ENCODE assay signal across 7 mouse cellular contexts in genomic region chrX:7765764-7766163, GRCm38 (mm10). TPM values are rescaled to one million over a fixed set of nuclear protein-coding genes. Genes with fewer than 3 reads are reported as not detected.
DNase-seq lines count a peak whose midpoint lies in the region; ATAC-seq and TF ChIP-seq lines count a peak whose summit lies in the region.

No protein-coding gene starts in this region.

- peak overlapping the region; percentile 74 for H3K4me3 ChIP-seq in ES-Bruce4 (ENCODE audit: low read depth, low read length)
- H3K4me3 ChIP-seq in limb, embryonic 11.5 days (ENCODE audit: low read depth, low read length): no peak overlapping the region
- peak overlapping the region; percentile 75 for H3K4me3 ChIP-seq in midbrain, embryonic 10.5 days

- TF ChIP-seq CTCF in ES-Bruce4 (IDR thresholded peaks at IDR 0.05; ENCODE audit: low read depth, low read length): no peak
- no peak for TF ChIP-seq CTCF in Patski (IDR thresholded peaks at IDR 0.05)

- H3K27me3 ChIP-seq in ES-Bruce4 (ENCODE audit: control insufficient read depth, insufficient read depth, low read length, poor library complexity, severe bottlenecking): no peaks in the 10 kb centered on the region
- no peaks in the 10 kb centered on the region for H3K27me3 ChIP-seq in Patski
- no peaks in the 10 kb centered on the region for H3K27me3 ChIP-seq in limb, embryonic 11.5 days (ENCODE audit: control insufficient read depth, insufficient read depth, low read length)
- H3K27me3 ChIP-seq in midbrain, embryonic 10.5 days (ENCODE audit: low read depth, poor library complexity, severe bottlenecking): no peaks in the 10 kb centered on the region

- H3K4me1 ChIP-seq in ES-Bruce4 (ENCODE audit: control insufficient read depth, insufficient read depth, low read length): no peaks in the 10 kb centered on the region
- no peaks in the 10 kb centered on the region for H3K4me1 ChIP-seq in limb, embryonic 11.5 days (ENCODE audit: control insufficient read depth, insufficient read depth, low read length)
- peaks cover 28% of the 10 kb centered on the region for H3K4me1 ChIP-seq in midbrain, embryonic 10.5 days

- ATAC-seq in Patski: peak; percentile 61
- no peak for ATAC-seq in limb, embryonic 11.5 days (ENCODE audit: insufficient number of reproducible peaks, low FRiP score, low TSS enrichment, low read depth)

- H3K9ac ChIP-seq in ES-Bruce4 (ENCODE audit: low read depth, poor library complexity, severe bottlenecking): peak overlapping the region; percentile 73
- H3K9ac ChIP-seq in limb, embryonic 11.5 days (ENCODE audit: low read length): no peak overlapping the region

- peak overlapping the region; percentile 97 for H3K27ac ChIP-seq in ES-Bruce4 (ENCODE audit: insufficient read depth, low read length)
- H3K27ac ChIP-seq in limb, embryonic 11.5 days (replicated peaks; ENCODE audit: low read depth, low read length): no peak overlapping the region
- peak overlapping the region; percentile 28; the same call in 1 of the 2 replicates for H3K27ac ChIP-seq in midbrain, embryonic 10.5 days (replicated peaks)

- H3K9me3 ChIP-seq in ES-Bruce4 (replicated peaks; ENCODE audit: control insufficient read depth, insufficient read depth, low read length, poor library complexity, severe bottlenecking): no peaks in the 10 kb centered on the region
- no peaks in the 10 kb centered on the region for H3K9me3 ChIP-seq in limb, embryonic 11.5 days (ENCODE audit: control insufficient read depth, low read length)
- H3K9me3 ChIP-seq in midbrain, embryonic 10.5 days (replicated peaks): peaks cover 22% of the 10 kb centered on the region

- TF ChIP-seq POLR2A in ES-Bruce4 (IDR thresholded peaks at IDR 0.05; ENCODE audit: insufficient read depth, low read length): no peak

- TF ChIP-seq EP300 in ES-Bruce4 (IDR thresholded peaks at IDR 0.05; ENCODE audit: insufficient read depth, low read depth, low read length): no peak

- 20% methylated on average over 11 of the region's 11 CpGs for WGBS in limb, embryonic 11.5 days
- WGBS in midbrain, embryonic 10.5 days: 22% methylated on average over 11 of the region's 11 CpGs

- peaks cover 43% of the 10 kb centered on the region for H3K36me3 ChIP-seq in ES-Bruce4 (ENCODE audit: control insufficient read depth, insufficient read depth, low read length, poor library complexity, severe bottlenecking)
- H3K36me3 ChIP-seq in limb, embryonic 11.5 days (ENCODE audit: control insufficient read depth, insufficient read depth, low read length): no peaks in the 10 kb centered on the region
- H3K36me3 ChIP-seq in midbrain, embryonic 10.5 days: peaks cover 49% of the 10 kb centered on the region

- CTCF ChIA-PET in Patski (lab: Charles Lee): no interaction called here

- POLR2A ChIA-PET in Patski (lab: Charles Lee): no interaction called here

- peak overlapping the region; percentile 22; the same call in 1 of the 2 replicates for H3K4me2 ChIP-seq in limb, embryonic 11.5 days (ENCODE audit: low read depth, severe bottlenecking)

- in situ Hi-C loops in Patski (cut with MboI; ENCODE audit: low pct_unique_long_range_greater_than_20kb): no loop called here

- no peak for DNase-seq in Patski (ENCODE audit: low read depth, low spot score)
- peak; percentile 71 for DNase-seq in fibroblast of lung, adult 2 months (ENCODE audit: low read depth)
- peak; percentile 32 for DNase-seq in heart, postnatal 4 days
- peak; percentile 32 for DNase-seq in limb, embryonic 11.5 days (ENCODE audit: low spot score)
- peak; percentile 19 for DNase-seq in midbrain, embryonic 10.5 days (ENCODE audit: low spot score)
- peak; percentile 54 to 61 for DNase-seq in urinary bladder, postnatal 4 days (ENCODE audit: low spot score in 2 of 2)

RNA-seq across cellular contexts. Expression of gene Tfe3, which starts 3.4 kb away (rescaled TPM):
- polyA plus RNA-seq in ES-Bruce4 (2011; ENCODE audit: insufficient read depth, insufficient read length, low read depth, missing spikeins) (65.8 and 81.6 TPM in 2 replicates), Patski (2021) (53.5 TPM)
- total RNA-seq in heart, postnatal 4 days (2021): 10 to 100 TPM; 16.2 to 16.5 TPM
- 17.7 and 20.6 TPM in 2 replicates for polyA plus RNA-seq in limb, embryonic 11.5 days (2014; fragmentation: Nextera tagmentation; extraction: Ambion mirVana)
- polyA plus RNA-seq in midbrain, embryonic 10.5 days (2016; fragmentation: Nextera tagmentation; extraction: Ambion mirVana): 27.9 and 35.8 TPM in 2 replicates

RNA-seq across cellular contexts. Expression of gene Ccdc120, which starts 15.1 kb away (rescaled TPM):
- 20.4 and 28.9 TPM in 2 replicates for polyA plus RNA-seq in ES-Bruce4 (2011; ENCODE audit: insufficient read depth, insufficient read length, low read depth, missing spikeins)
- polyA plus RNA-seq in Patski (2021): 19.6 TPM
- 1 to 10 TPM; 1.2 to 3.0 TPM for total RNA-seq in heart, postnatal 4 days (2021)
- 21.4 and 22.8 TPM in 2 replicates for polyA plus RNA-seq in limb, embryonic 11.5 days (2014; fragmentation: Nextera tagmentation; extraction: Ambion mirVana)
- polyA plus RNA-seq in midbrain, embryonic 10.5 days (2016; fragmentation: Nextera tagmentation; extraction: Ambion mirVana): 17.0 and 17.6 TPM in 2 replicates

RNA-seq across cellular contexts. Expression of gene Gripap1, which starts 23.8 kb away (rescaled TPM):
- polyA plus RNA-seq in ES-Bruce4 (2011; ENCODE audit: insufficient read depth, insufficient read length, low read depth, missing spikeins) (18.5 and 19.2 TPM in 2 replicates), Patski (2021) (63.2 TPM)
- total RNA-seq in heart, postnatal 4 days (2021): 10 to 100 TPM; 23.7 to 28.4 TPM
- polyA plus RNA-seq in limb, embryonic 11.5 days (2014; fragmentation: Nextera tagmentation; extraction: Ambion mirVana): 34.4 and 41.7 TPM in 2 replicates
- polyA plus RNA-seq in midbrain, embryonic 10.5 days (2016; fragmentation: Nextera tagmentation; extraction: Ambion mirVana): 47.3 and 58.8 TPM in 2 replicates

RNA-seq across cellular contexts. Expression of gene Praf2, which starts 37.5 kb away (rescaled TPM):
- polyA plus RNA-seq in ES-Bruce4 (2011; ENCODE audit: insufficient read depth, insufficient read length, low read depth, missing spikeins): 53.8 and 67.7 TPM in 2 replicates
- polyA plus RNA-seq in Patski (2021): 58.7 TPM
- 10 to 100 TPM; 10.3 to 11.0 TPM for total RNA-seq in heart, postnatal 4 days (2021)
- 85.7 and 99.5 TPM in 2 replicates for polyA plus RNA-seq in limb, embryonic 11.5 days (2014; fragmentation: Nextera tagmentation; extraction: Ambion mirVana)
- 85.9 and 90.5 TPM in 2 replicates for polyA plus RNA-seq in midbrain, embryonic 10.5 days (2016; fragmentation: Nextera tagmentation; extraction: Ambion mirVana)

RNA-seq across cellular contexts. Expression of gene Gm45208, which starts 43.7 kb away (rescaled TPM):
- polyA plus RNA-seq in ES-Bruce4 (2011; ENCODE audit: insufficient read depth, insufficient read length, low read depth, missing spikeins): not detected in 2 replicates
- not detected for polyA plus RNA-seq in Patski (2021)
- total RNA-seq in heart, postnatal 4 days (2021): not detected
- not detected in 2 replicates for polyA plus RNA-seq in limb, embryonic 11.5 days (2014; fragmentation: Nextera tagmentation; extraction: Ambion mirVana)
- polyA plus RNA-seq in midbrain, embryonic 10.5 days (2016; fragmentation: Nextera tagmentation; extraction: Ambion mirVana): 0.36 and 0.50 TPM in 2 replicates
